Mouse (Mus musculus) layer of hippocampus, postnatal 36 days (tissue): ENCODE results near the gene Cfap54. TPM values are rescaled to one million over a fixed set of nuclear protein-coding genes. Genes with fewer than 3 reads are reported as not detected.

Experiments used
- DNase-seq, 2 experiments: peaks; one replicate each; pipeline ENCODE4 v3.0.0; 2022
- total RNA-seq, 2 experiments: library from RNA; stranded (reverse); gene quantifications; 2 replicates each; pipeline ENCODE4 v1.2.3; 2021

Gene Cfap54
- 10 to 100 TPM; 17.8 to 18.1 TPM for total RNA-seq

DNA sequence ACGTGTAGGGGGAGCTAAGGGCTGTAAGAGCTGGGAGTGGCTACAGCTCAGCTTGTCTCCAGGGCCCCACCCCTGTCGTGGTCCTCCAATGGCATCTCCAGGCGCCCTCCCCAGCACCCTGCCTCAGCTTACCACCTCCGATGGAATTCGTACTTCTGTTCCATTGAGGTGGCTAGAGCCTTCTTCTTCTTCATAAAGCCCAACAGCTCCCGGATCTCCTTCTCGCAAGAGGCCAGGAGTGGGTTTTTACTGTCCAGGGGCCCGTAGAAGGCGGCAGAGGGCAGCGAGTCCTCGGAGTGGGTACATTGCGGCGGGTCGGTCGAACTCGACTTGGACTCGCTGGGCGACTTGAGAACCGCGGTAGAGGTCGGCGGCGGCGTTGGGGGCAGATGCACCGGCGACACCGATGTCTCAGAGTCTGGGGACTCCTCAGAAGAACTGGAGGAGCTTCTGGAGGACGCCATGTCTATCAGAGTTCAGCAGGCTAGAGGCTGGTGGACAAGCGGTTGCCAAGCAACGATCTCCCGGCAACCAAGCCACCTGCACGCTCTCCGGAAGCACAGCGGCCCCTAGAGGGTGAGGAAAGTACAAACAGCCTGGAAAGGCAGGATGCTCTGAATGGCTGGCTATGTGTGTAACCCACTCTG lies at the start of gene Cfap54:
Gene Cfap54, minus strand, starts transcription at position 486 of the 647 bp plus-strand sequence.
- DNase-seq = peak; percentile 87

DNA sequence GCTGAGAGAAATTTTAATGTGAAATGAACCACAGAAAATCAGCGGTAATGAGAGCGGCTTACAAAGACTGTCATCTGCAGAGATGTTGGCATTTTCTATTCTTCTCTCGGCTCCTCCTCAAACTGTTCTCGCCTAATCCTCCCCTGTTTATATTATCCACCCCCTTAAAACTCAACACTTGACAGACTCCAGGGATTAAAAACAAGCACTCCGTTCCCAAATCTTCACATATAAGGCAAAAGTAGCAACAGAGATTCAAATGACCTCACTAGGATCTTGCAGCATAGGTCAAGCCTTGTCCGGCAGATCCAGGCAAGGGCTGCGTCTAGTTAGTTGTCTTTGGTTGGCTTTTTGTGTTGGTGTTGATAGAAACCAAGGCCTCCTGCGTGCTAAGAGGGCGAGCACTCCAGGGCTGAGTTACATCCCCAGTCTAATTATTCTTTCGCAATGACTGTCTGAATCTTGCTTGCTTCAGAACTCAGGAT lies 49.1 kb upstream of the Cfap54 start:
- no peak for DNase-seq

DNA sequence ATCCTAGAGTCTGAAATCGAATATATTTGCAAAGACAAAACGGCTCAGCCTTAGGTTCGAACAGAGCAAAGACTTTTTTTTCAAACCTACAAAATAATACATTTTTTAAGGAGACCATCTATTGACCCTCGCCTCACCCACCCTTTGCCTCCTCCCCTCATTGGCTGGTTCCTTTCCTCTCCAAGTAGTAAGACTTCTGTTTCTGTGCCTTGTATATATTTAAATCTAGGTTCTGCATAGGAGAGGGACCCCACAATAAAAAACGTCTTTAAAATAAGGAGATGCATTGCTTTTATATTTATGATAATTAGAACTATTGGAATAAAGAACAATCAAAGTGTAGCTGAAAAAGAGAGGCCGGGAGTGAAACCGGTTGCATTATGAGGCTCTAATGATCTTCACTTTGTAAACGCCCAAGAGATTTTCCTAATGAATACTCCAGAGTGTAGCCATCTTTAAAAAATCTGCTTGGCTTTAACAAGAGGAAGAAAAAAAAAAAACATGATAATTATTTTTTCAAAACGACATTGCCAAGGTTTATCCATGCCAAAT lies 48.6 kb upstream of the Cfap54 start:
- no peak for DNase-seq

DNA sequence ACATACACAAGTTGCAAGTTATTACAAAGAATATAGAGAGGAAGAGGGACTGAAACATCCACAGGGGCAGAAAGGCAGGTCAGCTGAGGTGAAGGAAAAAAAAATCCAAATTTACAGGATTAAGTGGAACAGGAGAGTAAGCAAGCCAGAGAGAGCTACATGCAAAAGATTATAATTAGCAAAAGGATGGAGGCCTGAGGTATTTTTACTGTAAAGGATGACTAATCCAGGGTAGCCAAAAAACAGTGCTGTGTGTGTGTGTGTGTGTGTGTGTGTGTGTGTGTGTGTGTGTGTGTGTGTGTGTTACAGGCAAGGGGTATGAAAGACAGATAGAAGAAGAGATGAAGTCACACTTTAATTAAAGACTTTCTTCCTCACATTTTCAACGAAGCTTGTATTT lies 47.9 kb upstream of the Cfap54 start:
- no peak for DNase-seq

DNA sequence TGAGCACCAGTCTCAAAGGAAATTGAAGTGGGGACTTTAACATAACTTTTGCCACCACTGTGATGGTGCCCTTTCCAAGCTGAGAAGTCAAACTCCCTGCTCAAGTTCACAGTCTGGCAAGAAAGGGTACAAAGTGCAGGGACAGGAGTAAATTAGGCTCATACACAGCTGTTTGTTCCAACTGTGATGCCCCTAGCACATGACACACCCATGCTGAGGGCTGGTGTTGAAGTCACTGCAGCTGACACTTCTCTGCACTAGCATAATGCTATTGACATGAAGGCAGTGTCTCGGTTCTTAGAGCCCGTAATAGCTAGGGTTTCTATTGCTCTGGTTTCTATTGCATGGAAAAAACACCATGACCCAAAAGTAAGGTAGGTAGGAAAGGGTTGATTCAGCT lies 47.1 kb upstream of the Cfap54 start:
- no peak for DNase-seq

DNA sequence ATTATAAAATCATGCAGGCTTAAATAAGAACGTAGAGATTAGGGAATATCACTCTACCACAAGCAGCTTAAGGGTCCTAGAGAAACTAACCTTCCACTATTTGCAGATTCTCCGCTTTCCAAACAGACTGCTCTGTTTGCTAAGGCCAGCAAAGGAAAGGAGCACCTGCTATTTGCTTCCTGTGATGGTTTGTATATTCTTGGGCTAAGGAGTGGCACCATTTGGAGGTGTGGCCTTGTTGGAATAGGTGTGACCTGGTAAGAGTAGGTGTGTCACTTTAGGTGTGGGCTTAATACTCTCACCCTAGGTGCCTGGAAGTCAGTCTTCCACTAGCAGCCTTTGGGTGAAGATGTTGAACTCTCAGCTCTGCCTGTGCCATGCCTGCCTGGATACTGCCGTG lies 44.6 kb upstream of the Cfap54 start:
- no peak for DNase-seq

DNA sequence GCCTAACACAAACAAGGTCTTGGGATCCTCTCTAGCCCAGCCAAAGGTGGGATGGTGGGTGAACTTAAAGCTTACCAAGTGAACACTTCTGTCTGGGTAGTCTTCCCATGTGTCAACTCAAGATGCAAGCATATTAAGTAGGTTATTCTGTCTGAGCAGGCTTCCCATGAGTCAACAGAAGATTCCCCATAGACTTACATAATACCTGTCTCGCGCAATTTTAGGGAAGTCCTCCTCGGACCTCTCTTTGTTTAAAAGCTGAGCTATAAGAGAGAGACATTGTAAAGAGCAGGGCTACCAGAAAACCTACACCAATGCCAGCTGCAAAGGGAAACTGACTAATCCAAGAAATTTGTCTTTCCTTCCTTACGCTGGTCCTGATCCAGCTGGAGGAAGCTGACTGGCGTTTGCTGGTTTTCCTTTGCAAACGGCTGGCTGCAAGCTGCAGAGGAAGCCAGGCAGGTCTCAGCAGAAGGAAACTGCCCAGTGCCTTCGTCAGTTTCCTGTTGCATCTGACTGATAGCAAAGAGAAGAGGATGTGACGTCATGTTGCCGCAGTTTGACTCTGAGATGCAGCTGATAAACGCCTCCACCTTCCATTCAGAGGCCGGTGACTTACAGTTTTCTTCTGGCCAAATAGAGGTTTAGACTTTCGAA lies 42.7 kb upstream of the Cfap54 start:
- peak in 1 of 2 experiments; percentile 12 for DNase-seq

DNA sequence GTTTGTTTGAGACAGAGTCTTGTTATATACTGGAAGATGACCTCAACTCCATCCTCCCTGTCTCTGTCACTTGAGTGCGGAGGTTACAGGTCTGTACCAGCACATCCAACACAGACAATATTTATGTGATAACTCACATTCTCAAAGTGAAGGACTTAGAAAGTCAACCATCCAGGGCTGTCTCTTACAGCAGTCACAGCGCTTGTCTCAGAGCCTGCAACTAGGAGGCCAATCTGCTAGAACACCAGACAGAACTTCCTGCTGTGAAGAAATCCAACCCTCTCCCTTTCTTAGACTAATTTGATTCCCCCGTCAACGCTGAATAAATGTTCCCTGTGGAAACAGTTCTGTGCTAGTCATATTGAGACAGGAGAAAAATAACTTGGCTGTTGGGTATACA lies 41.9 kb upstream of the Cfap54 start:
- no peak for DNase-seq

DNA sequence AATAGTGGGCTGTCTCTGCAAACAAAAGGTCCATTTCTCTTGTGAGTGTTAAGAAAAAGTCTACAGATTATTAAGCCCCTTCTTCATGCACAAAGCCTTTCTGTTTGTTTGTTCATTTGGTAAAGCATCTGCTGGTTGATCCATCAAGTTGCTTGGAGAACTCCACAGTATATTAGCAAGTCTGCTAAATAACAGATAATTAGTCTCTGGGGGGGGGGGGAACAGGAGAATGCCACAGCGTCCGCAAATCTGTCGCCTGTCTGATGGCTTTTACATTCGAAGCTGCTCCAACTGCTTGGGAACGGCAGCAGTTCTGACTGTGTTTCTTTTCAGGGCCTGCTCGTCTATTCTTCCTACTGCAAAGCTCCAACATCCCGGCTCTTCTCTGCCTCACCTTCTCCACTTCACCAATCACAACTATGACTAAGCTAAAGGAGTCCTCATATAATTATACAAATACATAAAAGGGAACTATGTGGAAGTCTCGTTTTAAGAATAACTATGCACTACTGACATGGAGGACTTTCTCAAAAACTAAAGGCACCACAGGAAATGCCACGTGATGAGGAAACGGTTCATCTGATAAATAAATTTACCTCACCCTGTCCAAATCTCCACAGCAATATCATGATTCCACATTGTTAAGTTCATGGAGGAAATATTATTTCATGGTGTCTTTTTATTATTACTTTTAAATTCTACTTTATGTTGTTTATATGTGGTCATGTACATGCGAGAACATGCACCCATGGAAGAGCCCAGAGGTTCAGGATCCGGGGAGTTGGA lies 41.2 kb upstream of the Cfap54 start:
- no peak for DNase-seq

DNA sequence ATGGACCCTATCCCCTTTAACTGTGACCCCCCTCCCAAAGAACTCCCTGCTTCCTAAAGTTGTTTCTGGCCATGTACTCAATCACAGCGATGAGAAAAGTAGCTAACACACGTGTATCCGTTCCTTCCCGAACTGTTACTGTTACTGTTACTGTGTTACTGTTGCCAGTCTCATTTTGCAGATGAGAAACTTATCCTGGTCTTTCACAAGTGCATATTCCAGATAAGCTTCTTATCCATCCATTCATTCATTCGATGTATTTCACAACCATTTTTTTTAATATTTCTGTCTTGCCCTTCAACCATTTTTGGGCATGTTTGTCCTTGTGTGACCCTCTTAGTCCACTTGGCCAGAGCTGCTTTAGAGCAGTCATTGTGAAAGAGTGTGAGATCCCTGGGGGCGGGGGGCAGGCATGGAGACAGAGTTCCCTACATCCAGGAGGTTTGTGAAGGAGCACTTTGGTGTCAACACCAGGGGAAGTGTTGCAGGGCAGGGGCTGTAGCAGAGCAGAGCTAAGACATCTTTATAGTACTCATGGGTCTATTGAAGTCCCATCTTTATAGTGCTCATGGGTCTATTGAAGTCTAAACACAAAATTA lies 39.9 kb upstream of the Cfap54 start:
- DNase-seq = no peak

DNA sequence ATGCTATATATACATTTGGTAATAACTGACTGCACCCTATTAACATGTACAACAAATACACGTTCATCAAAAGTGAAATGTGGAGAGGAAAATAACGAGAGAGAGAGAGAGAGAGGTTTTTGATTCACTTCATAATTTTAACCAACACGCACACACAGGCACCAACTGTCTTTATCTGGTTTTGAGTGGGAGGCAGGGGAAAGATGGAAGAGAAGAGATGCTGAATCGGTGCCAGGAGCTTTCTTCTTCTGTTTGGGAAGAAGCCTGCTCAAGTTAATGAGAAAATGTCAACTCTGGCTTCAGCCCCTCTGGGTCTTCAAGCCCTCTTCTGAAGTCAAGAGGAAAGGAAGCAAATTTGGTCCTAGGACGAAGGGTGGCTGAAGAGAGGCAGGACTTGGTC lies 38.4 kb upstream of the Cfap54 start:
- peak in 1 of 2 experiments; percentile 13 for DNase-seq

DNA sequence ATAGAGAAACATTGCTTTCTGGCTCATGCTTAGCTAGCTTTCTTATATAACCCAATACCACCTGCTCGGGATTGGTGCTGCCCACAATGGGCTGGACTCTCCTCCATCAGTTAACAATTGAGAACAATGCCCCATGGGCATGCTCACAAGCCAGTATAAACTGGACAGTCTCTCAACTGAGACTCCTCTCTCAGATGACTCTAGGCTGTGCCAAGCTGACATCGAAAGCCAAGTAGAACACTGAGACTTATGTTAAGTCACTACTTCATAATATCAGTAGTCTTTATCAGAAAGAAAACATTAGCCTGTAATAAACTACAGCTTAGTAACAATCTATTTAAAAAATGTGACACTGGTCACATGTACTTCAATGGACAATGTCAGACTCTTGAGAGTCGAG lies 35.2 kb upstream of the Cfap54 start:
- no peak for DNase-seq

DNA sequence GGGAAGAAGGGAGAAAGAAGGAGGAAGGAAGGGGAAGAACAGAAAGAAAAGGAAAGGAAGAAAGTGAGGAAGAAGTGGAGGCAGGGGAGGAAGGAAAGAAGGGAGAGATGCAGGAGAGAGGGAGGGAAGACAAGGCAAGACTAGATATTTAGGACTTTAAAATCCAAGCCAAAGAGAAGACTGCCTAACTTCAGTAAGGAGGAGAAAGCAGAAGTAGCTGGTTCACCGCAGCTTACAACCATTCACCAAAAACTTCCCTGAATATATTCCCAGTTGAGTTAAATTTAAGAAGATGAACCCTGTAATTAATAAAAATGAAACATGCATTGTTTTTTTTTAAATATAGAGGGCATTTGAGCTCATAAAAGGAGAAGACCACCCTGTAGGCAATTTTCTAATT lies 34.3 kb upstream of the Cfap54 start:
- no peak for DNase-seq

DNA sequence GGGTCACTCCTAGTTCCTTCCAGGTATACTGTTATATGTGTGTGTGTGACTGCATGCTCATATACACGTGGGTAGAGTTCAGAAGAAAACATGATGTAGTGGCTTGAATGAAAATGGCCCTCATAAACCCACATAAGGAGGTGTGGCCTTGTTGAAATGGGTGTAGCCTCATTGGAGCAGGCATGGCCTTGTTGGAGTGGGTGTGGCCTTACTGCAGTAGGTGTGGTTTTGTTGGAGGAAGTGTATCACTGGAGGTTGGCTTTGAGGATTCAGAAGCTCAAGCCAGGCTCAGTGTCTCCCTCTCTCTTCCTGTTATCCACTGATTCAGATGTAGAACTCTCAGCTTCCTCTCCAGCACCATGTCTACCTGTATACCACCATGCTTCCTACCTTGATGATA lies 33.4 kb upstream of the Cfap54 start:
- no peak for DNase-seq

DNA sequence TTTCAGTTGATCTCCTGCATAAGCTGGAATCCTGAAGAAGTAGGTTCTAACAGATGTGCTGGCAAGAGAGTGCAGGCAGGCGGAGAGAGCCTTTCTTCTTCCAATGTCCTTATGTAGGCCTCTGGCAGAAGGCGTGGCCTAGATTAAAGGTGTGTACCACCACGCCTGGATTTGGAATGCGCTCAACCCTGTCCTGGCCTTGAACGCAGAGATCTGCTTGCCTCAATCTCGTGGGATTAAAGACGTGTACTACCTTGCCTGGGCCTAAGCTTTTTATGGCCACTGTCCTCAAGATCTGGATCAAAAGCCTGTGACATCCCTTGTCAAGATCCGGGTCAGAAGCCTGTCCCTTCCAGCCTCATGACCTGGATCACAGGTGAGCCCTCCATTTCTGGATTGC lies 32.5 kb upstream of the Cfap54 start:
- no peak for DNase-seq

DNA sequence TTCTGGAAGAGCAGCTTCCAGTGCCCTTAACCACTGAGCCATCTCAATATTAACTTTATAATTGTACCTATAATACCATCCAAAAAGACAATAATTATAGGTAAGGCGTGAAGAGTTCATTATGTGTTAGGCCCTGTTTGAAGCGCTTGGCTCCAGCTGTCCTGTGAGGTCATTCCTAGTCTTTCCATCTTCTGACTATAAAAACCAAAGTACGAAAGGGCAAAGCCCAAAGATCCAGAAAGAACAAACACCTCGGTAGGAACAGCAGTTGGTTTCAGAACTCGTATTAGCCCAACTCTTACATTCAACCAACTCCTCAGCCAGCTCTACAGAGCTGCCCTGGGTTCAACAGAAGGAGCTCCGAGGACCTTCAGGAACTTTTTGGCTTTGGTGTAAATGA lies 30.6 kb upstream of the Cfap54 start:
- DNase-seq = no peak

DNA sequence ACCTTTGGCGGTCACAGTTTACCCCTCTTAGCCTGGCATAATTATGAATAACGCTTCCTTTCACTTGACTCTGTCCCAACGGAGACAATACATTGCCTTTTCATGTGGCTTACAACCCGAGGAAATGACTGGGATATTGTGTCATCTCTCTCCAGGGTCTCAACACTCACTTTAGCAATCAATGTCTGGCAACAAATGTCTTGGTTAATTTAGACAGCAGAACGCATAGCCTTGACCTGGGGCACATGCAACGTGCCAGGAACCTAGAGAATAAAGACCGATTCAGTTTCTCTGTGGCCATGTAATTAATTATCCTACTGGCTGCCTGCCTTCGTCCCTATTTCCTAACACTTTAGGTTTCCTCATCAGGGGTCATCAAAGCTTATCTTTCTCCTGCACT lies 30.0 kb upstream of the Cfap54 start:
- DNase-seq = no peak

DNA sequence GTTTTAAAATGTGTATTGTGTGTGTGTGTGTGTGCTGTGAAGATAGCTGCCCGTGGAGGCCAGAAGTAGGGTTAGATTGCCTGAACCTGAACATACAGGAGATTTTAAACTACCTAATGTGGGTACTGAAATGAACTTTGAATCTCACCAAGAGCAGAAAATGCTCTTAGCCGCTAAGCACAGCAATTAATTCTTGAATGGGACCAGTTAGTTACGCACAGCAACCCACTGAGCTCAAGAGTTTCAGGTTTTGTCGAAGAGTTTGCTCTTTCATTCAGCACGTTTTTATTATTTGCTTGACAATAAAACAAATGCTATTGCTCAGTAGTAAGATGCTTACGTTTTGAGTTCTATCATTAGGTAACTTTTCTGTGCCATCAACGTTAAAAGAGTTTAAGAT lies 23.9 kb upstream of the Cfap54 start:
- no peak for DNase-seq

DNA sequence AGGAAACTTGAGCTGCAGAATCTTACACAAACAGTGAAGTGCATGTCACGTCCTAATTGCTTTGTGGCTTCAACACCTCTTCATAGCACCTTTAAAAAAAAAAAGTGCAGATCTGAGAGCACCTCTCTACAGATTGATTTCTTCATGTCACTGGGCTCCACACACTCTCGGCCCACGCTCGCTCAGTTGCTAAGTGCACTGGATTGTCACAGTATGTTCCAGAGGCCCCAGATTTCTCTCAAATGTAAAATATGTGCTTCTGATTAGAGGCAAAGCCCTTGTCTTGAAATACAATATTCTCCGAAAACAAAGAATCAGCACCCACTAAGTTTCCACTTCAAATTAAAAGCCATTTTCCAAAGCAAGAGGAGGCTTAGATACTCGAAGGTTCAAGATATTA lies 22.9 kb upstream of the Cfap54 start:
- DNase-seq = peak; percentile 54 to 56

DNA sequence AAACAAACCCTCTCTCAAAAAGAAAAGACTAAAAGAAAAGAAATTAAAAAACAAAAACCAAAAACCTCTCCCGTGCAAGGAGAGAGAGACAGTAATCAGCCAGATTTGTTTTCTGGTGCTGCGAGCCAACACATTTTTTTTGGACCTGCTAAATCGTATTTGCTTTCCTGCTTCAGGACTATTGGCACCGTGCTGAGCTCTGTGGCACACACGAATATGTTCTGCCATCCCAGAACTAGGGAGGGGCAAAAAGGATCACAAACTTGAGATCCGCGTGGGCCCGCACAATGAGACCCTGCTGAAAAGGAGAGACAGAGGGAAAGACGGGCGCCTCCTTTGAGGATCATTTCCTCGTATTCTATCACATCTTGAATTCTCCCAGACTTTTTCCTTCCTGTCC lies 22.3 kb upstream of the Cfap54 start:
- peak; percentile 36 to 39 for DNase-seq

DNA sequence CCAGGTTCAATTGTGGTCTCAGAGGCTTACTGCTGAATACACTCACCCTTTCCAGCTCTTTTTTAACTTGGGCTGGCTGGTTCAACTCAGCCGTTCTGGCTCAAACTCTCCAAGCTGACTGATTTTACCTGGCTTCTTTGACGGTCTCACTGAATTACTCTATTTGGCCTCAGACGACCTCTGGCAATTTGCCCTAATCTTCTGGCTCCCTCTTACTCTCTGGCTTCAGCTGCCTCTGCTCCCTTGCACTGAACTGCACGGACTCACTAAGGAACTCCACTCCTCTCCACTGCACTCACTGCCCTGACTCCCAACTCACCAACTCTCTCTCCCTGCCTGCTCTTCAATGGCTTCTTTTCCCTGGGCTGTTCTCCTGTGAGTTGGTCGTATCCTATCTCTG lies 20.9 kb upstream of the Cfap54 start:
- DNase-seq = no peak

DNA sequence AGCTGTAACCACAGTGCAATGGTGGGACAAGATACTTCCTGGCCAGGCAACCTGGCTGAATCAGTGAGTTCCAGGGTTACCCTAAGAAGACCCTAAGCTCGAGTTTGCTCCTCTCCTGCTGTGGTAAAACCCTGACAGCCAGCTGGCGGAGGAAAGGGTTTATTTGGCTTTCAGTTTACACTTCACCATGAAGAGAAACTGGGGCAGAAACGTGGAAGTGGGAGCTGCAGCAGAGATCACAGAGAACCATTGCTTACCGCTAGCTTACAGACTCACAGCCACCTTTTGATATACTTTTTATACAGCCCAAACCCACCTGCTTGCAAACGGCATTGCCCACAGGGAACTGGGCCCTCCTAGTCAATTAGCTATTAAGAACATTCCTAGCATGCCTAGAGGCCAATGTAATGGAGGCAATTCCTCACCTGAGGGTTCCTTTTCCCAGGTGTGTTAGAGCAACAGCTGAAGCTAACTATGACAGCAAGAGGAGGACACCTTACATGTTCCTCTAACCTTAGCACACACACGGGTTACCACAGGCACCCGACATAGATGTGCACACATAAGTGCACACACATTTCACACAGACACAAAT lies 16.9 kb upstream of the Cfap54 start:
- DNase-seq = no peak

DNA sequence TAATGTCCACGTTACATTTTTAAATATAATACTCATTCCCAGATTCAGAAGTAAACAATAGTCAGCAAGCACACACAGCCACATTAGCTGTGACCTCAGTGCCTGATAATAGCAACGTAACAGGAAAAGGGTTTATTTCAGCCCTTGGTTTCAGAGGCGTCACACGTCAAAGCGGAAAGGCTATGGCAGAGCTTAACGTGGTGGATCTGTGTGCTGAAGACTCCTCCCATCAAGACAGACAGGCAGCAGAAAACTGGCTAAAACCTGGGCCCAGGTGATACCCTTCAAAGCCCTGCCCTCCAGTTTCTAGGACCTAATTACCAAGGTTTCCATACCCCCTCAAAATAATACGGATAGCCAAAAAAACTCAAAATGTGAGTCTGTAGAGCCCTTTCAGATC lies 16.0 kb upstream of the Cfap54 start:
- DNase-seq = no peak
